Mouse (Mus musculus): ENCODE measurements around the gene Lsr. TPM values are rescaled to one million over a fixed set of nuclear protein-coding genes. Genes with fewer than 3 reads are reported as not detected.

Gene Lsr
- polyA plus RNA-seq (2017; shearing (Covaris generic)), result 2.7 TPM

DNA sequence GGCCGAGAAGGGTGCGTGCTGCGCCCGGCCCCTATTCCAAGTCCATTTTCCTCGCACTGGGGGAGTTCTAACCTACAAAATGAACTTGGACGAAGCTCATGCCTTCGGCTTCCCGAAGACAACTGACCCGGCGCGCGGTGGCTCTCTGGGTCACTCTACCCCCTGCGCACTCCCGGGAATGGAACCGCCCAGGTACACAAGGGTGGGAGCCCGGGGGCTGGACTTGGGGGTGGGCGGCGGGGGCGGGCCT is at the start of gene Lsr:
Gene Lsr, minus strand, starts transcription at position 214 of the 250 bp plus-strand sequence.

GRCm38 (mm10) chr7:30973501-30974289 is 431 bp upstream of the Lsr start, which contains the start of gene Fam187b:
Gene Fam187b, plus strand, starts transcription at chr7:30973790.

DNA sequence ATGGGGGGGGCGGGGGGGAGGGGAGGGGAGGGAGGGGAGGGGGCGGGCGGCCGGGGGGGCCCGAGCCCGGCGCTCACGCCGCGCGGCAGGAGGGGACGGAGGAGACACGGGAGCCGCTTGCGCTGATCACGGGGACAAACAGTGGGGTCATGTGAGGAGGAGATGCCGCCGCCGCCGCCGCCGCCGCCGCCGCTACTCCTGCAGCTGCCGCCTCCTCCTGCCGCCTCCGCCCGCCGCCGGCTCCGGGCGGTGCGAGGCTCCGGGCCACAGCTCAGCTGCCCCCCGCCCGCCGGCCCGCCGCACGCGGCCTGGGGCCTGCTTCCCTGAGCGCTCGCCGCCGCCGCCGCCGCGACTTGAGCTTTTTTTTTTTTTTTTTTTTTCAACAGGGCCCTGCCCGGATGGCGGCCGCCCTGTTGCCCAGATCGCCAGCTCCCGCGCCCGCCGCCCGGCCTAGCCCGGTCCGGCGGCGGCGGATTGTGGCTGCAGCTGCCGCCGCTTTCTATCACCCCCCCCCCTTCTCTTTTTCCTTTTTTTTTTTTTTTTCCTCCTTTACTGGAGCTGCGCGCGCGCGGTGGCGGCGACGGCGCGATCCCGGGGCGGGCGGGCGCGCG is 16.4 kb downstream of the Lsr start, which contains the start of gene Usf2:
Gene Usf2, minus strand, starts transcription at position 48 of the 611 bp plus-strand sequence.

DNA sequence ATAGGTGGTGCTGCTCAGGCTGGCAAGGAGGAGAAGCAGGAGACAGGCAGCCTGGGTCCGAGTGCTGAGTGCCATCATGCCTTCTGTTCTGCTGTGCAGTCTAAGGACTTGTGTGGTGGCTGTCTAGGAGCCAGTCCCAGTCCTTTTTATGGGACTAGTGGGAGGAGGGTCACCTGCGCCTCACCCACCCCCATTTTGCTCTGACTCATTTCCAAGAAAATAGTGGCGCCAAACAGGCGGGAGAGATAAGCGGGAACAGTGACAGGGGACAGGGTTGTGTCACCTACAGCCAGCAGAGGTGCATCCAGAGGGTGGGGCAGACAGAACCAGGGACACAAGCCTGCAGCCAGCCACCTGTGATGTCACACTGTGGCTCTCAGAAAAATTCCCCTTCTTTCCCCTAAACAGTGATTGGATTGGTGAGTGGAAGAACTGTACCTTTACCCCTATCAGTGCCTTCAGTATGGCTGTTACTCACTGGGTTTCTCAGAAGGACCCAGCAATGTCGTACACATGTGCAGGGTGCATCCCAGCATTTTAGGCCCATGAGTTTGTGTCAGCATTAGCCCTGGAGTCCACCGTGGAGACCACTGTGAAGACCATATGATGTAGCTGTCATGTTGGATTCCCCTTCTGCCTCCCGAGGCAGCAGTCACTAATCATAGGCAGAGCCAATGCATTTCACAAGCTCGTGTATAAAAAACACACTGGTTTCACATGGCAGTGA is 29.2 kb downstream of the Lsr start, which contains the start of gene Hamp:
Gene Hamp, minus strand, starts transcription at position 124 of the 727 bp plus-strand sequence.

GRCm38 (mm10) chr7:30924581-30924980 is 48.7 kb downstream of the Lsr start, which contains the start of gene Hamp2:
Gene Hamp2, minus strand, starts transcription at chr7:30924681.

DNA sequence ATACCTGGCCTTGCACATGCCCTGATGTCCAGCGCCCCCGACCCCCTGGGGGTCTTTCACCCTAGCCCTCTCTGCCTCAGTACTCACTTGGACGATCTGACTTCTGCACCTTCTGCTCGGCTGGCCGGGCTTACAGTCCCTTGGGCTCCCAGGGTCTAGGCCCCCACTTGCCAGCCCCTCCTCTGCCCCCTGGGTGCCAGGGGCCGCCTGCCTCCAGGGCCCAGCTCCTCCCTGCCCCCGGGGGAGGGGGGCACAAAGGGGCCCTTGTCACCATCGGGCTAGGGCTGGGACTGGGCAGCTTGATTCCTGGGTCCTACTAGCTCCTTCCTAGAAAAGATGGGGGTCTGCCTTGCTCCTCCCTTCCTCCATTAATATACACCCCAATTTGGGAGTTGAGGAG is 58.5 kb downstream of the Lsr start, which contains the start of gene Mag:
Gene Mag, minus strand, starts transcription at position 142 of the 400 bp plus-strand sequence.

Other genes starting within 250 kb of the Lsr start
- 133 TPM for gene Tmem147, start 243.9 kb downstream of the Lsr start, polyA plus RNA-seq (2017; shearing (Covaris generic))
- gene Gapdhs, start 229.8 kb downstream of the Lsr start, polyA plus RNA-seq (2017; shearing (Covaris generic)), result 0.63 TPM
- 1.1 TPM for gene Sbsn, start 222.0 kb downstream of the Lsr start, polyA plus RNA-seq (2017; shearing (Covaris generic))
- not detected for gene Dmkn, start 209.7 kb downstream of the Lsr start, polyA plus RNA-seq (2017; shearing (Covaris generic))
- gene Krtdap, start 185.6 kb downstream of the Lsr start, polyA plus RNA-seq (2017; shearing (Covaris generic)), result not detected
- 0.51 TPM for gene Ffar2, start 149.7 kb downstream of the Lsr start, polyA plus RNA-seq (2017; shearing (Covaris generic))
- gene Ffar3, start 117.3 kb downstream of the Lsr start, polyA plus RNA-seq (2017; shearing (Covaris generic)), result not detected
- 0.06 TPM for gene Ffar1, start 111.9 kb downstream of the Lsr start, polyA plus RNA-seq (2017; shearing (Covaris generic))
- 14.0 TPM for gene Cd22, start 93.1 kb downstream of the Lsr start, polyA plus RNA-seq (2017; shearing (Covaris generic))
- gene Mag, start 58.6 kb downstream of the Lsr start, polyA plus RNA-seq (2017; shearing (Covaris generic)), result not detected
- gene Hamp2, start 48.8 kb downstream of the Lsr start, polyA plus RNA-seq (2017; shearing (Covaris generic)), result not detected
- gene Hamp, start 29.4 kb downstream of the Lsr start, polyA plus RNA-seq (2017; shearing (Covaris generic)), result not detected
- gene Usf2, start 16.7 kb downstream of the Lsr start, polyA plus RNA-seq (2017; shearing (Covaris generic)), result 8.8 TPM
- 0.72 TPM for gene Fam187b, start 326 bp upstream of the Lsr start, polyA plus RNA-seq (2017; shearing (Covaris generic))
- 1,946 TPM for gene Fxyd5, start 69.0 kb upstream of the Lsr start, polyA plus RNA-seq (2017; shearing (Covaris generic))
- gene Fxyd7, start 78.0 kb upstream of the Lsr start, polyA plus RNA-seq (2017; shearing (Covaris generic)), result not detected
- not detected for gene Fxyd1, start 83.7 kb upstream of the Lsr start, polyA plus RNA-seq (2017; shearing (Covaris generic))
- not detected for gene Lgi4, start 85.9 kb upstream of the Lsr start, polyA plus RNA-seq (2017; shearing (Covaris generic))
- not detected for gene Fxyd3, start 103.2 kb upstream of the Lsr start, polyA plus RNA-seq (2017; shearing (Covaris generic))
- 9.4 TPM for gene Hpn, start 141.8 kb upstream of the Lsr start, polyA plus RNA-seq (2017; shearing (Covaris generic))
- gene Scn1b, start 153.5 kb upstream of the Lsr start, polyA plus RNA-seq (2017; shearing (Covaris generic)), result not detected
- 192 TPM for gene Gramd1a, start 182.4 kb upstream of the Lsr start, polyA plus RNA-seq (2017; shearing (Covaris generic))